Mouse (Mus musculus) megakaryocyte, embryonic 14.5 days (primary cell): Measurements from ENCODE around the gene Nxnl1.

Experiments
- FLI1 ChIP-seq: IDR thresholded peaks from 2 replicates; pipeline ENCODE4 v1.6.1; 2012; ENCODE audit warnings: low read length, inconsistent platforms, mixed read lengths
- GATA1 ChIP-seq: IDR thresholded peaks from 3 replicates; pipeline ENCODE4 v1.6.1; 2012; ENCODE audit warnings: mixed read lengths, low read length, inconsistent platforms, borderline replicate concordance

- TF ChIP-seq GATA1: no peak
- no peak for TF ChIP-seq FLI1
These were observed 36.4 kb upstream of the Nxnl1 start for GRCm38 (mm10) chr8:71602666-71603334.
